Mouse (Mus musculus) bone marrow macrophage, adult 2 months (primary cell): Measurements from ENCODE around the gene Azin2. TPM values are rescaled to one million over a fixed set of nuclear protein-coding genes. Genes with fewer than 3 reads are reported as not detected.

Source experiments
- H3K27ac ChIP-seq: 2 replicates; pipeline ENCODE4 v1.5.1; 2012; ENCODE audit warnings: low read depth, low read length; ENCODE audit not compliant: insufficient read depth
- H3K4me1 ChIP-seq: 2 replicates; pipeline ENCODE4 v1.6.1; 2012; ENCODE audit warnings: low read length; ENCODE audit not compliant: control insufficient read depth, insufficient read depth
- H3K4me3 ChIP-seq: 2 replicates; pipeline ENCODE4 v1.5.1; 2012; ENCODE audit warnings: mild to moderate bottlenecking, low read length, moderate library complexity; ENCODE audit not compliant: insufficient read depth
- CTCF ChIP-seq: IDR thresholded peaks from 2 replicates; pipeline ENCODE4 v1.5.1; 2012; ENCODE audit warnings: low read depth, mild to moderate bottlenecking, low read length, moderate library complexity
- POLR2A ChIP-seq: IDR thresholded peaks from 2 replicates; pipeline ENCODE4 v1.6.1; 2012; ENCODE audit warnings: mild to moderate bottlenecking, low read depth, low read length, borderline replicate concordance
- polyA plus RNA-seq: library from polyadenylated mRNA; stranded (reverse); fragments of >200 nt; gene quantifications from 2 replicates; pipeline ENCODE4 v1.2.4, GENCODE M21; 2012; ENCODE audit not compliant: missing spikeins, insufficient read depth, insufficient read length

The Azin2 gene
- polyA plus RNA-seq, 1 experiment = 1.8 TPM

GRCm38 (mm10) chr4:128883801-128884710 is 78.2 kb downstream of the Azin2 start:
- Histone ChIP-seq H3K4me1 (peaks cover 2% of the 10 kb centered on the region), H3K27ac (no peak overlapping the region), H3K4me3 (peak overlapping the region; percentile 75)
- TF ChIP-seq CTCF = no peak
- no peak for TF ChIP-seq POLR2A

DNA sequence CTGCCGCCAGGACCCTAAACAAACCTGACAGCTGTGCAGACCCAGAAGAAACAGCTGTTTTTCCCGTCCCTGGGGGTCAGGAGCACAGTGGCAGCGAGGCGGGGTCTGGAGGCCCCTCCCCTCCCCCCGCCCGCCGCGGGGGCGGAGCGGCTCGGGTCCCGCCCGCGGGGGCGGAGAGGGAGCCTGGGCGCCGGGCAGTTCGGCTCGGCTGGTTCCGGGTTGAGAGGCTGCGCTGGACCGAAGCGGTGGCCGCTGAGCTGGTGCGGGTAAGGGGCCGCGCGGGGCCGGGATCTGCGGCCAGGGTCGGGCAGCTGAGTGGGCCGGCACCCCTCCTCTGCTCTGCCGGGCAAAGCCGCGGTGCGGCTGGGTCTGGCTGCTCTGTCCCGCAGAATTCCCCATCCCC is 78.9 kb downstream of the Azin2 start, which contains the start of gene Trim62:
Gene Trim62 (plus strand): TSS at position 202 of the 403 bp plus-strand sequence.
- no peak within 1 kb of the TSS for H3K27ac ChIP-seq
- no peaks in the 10 kb centered on the region; the same call in 1 of the 2 replicates for H3K4me1 ChIP-seq
- TF ChIP-seq POLR2A (no peak), CTCF (no peak)
- peak within 1 kb of the TSS; percentile 75 for H3K4me3 ChIP-seq

Other genes with a start within 250 kb of the Azin2 start
- 0.16 TPM in 1 of 2 replicates, not detected in the other for gene A3galt2, start 207.1 kb downstream of the Azin2 start, polyA plus RNA-seq
- gene Zfp362, start 156.4 kb downstream of the Azin2 start, polyA plus RNA-seq = 17.6 and 21.3 TPM in 2 replicates
- 4.2 and 4.9 TPM in 2 replicates for gene Trim62, start 78.9 kb downstream of the Azin2 start, polyA plus RNA-seq
- 54.5 and 64.3 TPM in 2 replicates for gene Ak2, start 29.5 kb upstream of the Azin2 start, polyA plus RNA-seq
- 91.7 and 94.9 TPM in 2 replicates for gene Rnf19b, start 95.8 kb upstream of the Azin2 start, polyA plus RNA-seq
- not detected in 2 replicates for gene Tmem54, start 143.1 kb upstream of the Azin2 start, polyA plus RNA-seq
- not detected in 2 replicates for gene Hpca, start 159.6 kb upstream of the Azin2 start, polyA plus RNA-seq
- not detected in 2 replicates for gene Fndc5, start 174.6 kb upstream of the Azin2 start, polyA plus RNA-seq
- gene S100pbp, start 227.3 kb upstream of the Azin2 start, polyA plus RNA-seq = 25.9 and 26.8 TPM in 2 replicates
- 18.0 and 21.7 TPM in 2 replicates for gene Yars, start 227.3 kb upstream of the Azin2 start, polyA plus RNA-seq